Mouse (Mus musculus): ENCODE data around the gene Olfr122. TPM values are rescaled to one million over a fixed set of nuclear protein-coding genes. Genes with fewer than 3 reads are reported as not detected.

Gene Olfr122
- polyA plus RNA-seq (2015; fragmentation: Nextera tagmentation; extraction: Ambion mirVana): not detected in 2 replicates

GRCm38 (mm10) chr17:37768307-37768706 is at the start of gene Olfr122:
TSS of gene Olfr122 (plus strand) at chr17:37768607.
- Histone ChIP-seq H3K27me3 (ENCODE audit: control insufficient read depth, insufficient read depth, low read depth, low read length) (no peaks in the 10 kb centered on the region), H3K36me3 (ENCODE audit: control insufficient read depth, insufficient read depth, low read length) (no peaks in the 10 kb centered on the region), H3K4me2 (ENCODE audit: low read length) (no peak within 1 kb of the TSS), H3K4me3 (ENCODE audit: low read depth, low read length) (no peak within 1 kb of the TSS), H3K4me1 (ENCODE audit: control insufficient read depth, insufficient read depth, low read length) (no peaks in the 10 kb centered on the region), H3K27ac (ENCODE audit: low read length) (no peak within 1 kb of the TSS), H3K9me3 (replicated peaks; ENCODE audit: control insufficient read depth, low read length, poor library complexity, severe bottlenecking) (no peaks in the 10 kb centered on the region), H3K9ac (ENCODE audit: low read depth, low read length) (no peak within 1 kb of the TSS)
- no peak for ATAC-seq
- 86% methylated on average over 4 of the region's 4 CpGs for WGBS

DNA sequence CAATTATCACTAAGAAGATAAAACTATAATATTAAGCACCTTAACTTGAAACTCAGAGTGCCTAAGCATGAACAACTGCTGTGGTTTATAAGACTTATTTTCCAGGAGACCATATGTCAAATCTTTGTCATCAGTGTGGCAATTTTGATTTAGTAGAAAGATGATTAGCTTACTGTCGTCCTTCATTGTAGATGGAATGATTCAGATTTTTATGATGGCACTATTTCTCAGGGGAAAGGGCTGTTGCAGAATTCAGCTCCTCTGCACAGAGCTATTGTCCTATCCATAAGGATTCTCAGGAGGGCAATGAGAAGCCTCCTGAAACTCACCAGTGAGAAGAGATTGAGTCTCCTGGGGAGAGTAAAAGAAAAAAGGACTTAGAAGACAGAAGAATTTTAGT is 46.9 kb upstream of the Olfr122 start, which contains the start of gene Olfr120:
Gene Olfr120, plus strand, starts transcription at position 301 of the 400 bp plus-strand sequence.
- ATAC-seq: no peak
- no peaks in the 10 kb centered on the region for H3K9me3 ChIP-seq (replicated peaks; ENCODE audit: control insufficient read depth, low read length, poor library complexity, severe bottlenecking)
- no peaks in the 10 kb centered on the region for H3K36me3 ChIP-seq (ENCODE audit: control insufficient read depth, insufficient read depth, low read length)
- no peak within 1 kb of the TSS for H3K27ac ChIP-seq (ENCODE audit: low read length)
- no peak within 1 kb of the TSS for H3K4me3 ChIP-seq (ENCODE audit: low read depth, low read length)
- 79% methylated on average over 1 of the region's 1 CpGs for WGBS
- no peak within 1 kb of the TSS for H3K4me2 ChIP-seq (ENCODE audit: low read length)
- H3K4me1 ChIP-seq (ENCODE audit: control insufficient read depth, insufficient read depth, low read length): no peaks in the 10 kb centered on the region
- no peak within 1 kb of the TSS for H3K9ac ChIP-seq (ENCODE audit: low read depth, low read length)
- H3K27me3 ChIP-seq (ENCODE audit: control insufficient read depth, insufficient read depth, low read depth, low read length): no peaks in the 10 kb centered on the region

DNA sequence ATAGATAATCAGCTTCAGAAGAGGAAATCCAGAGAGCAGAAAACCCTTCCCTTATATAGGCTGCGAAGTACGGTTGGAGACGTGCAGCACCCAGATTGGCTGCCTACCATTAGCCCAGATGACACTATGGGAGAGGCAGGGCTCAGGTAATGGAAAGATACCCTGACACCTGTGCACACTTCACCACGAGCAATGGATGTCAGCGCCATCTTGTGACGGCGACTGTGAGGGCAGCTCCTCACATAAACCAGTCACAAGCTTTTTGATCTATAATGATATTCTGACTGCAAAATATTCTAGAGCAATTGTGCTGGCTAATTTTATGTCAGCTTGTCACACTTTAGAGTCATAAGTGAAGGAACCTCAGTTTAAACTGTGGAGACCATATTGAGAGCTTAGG is 30.3 kb upstream of the Olfr122 start:
- H3K36me3 ChIP-seq (ENCODE audit: control insufficient read depth, insufficient read depth, low read length): no peaks in the 10 kb centered on the region
- H3K27ac ChIP-seq (ENCODE audit: low read length): no peak overlapping the region
- H3K4me1 ChIP-seq (ENCODE audit: control insufficient read depth, insufficient read depth, low read length): no peaks in the 10 kb centered on the region
- ATAC-seq: no peak
- no peak overlapping the region for H3K4me3 ChIP-seq (ENCODE audit: low read depth, low read length)
- H3K9ac ChIP-seq (ENCODE audit: low read depth, low read length): no peak overlapping the region
- H3K27me3 ChIP-seq (ENCODE audit: control insufficient read depth, insufficient read depth, low read depth, low read length): no peaks in the 10 kb centered on the region
- no peaks in the 10 kb centered on the region for H3K9me3 ChIP-seq (replicated peaks; ENCODE audit: control insufficient read depth, low read length, poor library complexity, severe bottlenecking)
- H3K4me2 ChIP-seq (ENCODE audit: low read length): no peak overlapping the region
- WGBS: 58% methylated on average over 7 of the region's 7 CpGs

GRCm38 (mm10) chr17:37793229-37793628 is 24.8 kb downstream of the Olfr122 start, which contains the start of gene Olfr123:
TSS of gene Olfr123 (plus strand) at chr17:37793529.
- Histone ChIP-seq H3K27me3 (ENCODE audit: control insufficient read depth, insufficient read depth, low read depth, low read length) (no peaks in the 10 kb centered on the region), H3K4me3 (ENCODE audit: low read depth, low read length) (no peak within 1 kb of the TSS), H3K9ac (ENCODE audit: low read depth, low read length) (no peak within 1 kb of the TSS), H3K36me3 (ENCODE audit: control insufficient read depth, insufficient read depth, low read length) (no peaks in the 10 kb centered on the region), H3K4me1 (ENCODE audit: control insufficient read depth, insufficient read depth, low read length) (no peaks in the 10 kb centered on the region), H3K9me3 (replicated peaks; ENCODE audit: control insufficient read depth, low read length, poor library complexity, severe bottlenecking) (no peaks in the 10 kb centered on the region), H3K27ac (ENCODE audit: low read length) (no peak within 1 kb of the TSS), H3K4me2 (ENCODE audit: low read length) (no peak within 1 kb of the TSS)
- 96% methylated on average over 2 of the region's 2 CpGs for WGBS
- no peak for ATAC-seq

- no peak within 1 kb of the TSS for H3K4me3 ChIP-seq (ENCODE audit: low read depth, low read length)
- no peaks in the 10 kb centered on the region for H3K36me3 ChIP-seq (ENCODE audit: control insufficient read depth, insufficient read depth, low read length)
- ATAC-seq: no peak
- H3K4me2 ChIP-seq (ENCODE audit: low read length): no peak within 1 kb of the TSS
- WGBS: 89% methylated on average over 3 of the region's 3 CpGs
- no peaks in the 10 kb centered on the region for H3K9me3 ChIP-seq (replicated peaks; ENCODE audit: control insufficient read depth, low read length, poor library complexity, severe bottlenecking)
- no peak within 1 kb of the TSS for H3K27ac ChIP-seq (ENCODE audit: low read length)
- H3K4me1 ChIP-seq (ENCODE audit: control insufficient read depth, insufficient read depth, low read length): no peaks in the 10 kb centered on the region
- H3K27me3 ChIP-seq (ENCODE audit: control insufficient read depth, insufficient read depth, low read depth, low read length): no peaks in the 10 kb centered on the region
- H3K9ac ChIP-seq (ENCODE audit: low read depth, low read length): no peak within 1 kb of the TSS
Measured at GRCm38 (mm10) chr17:37799588-37799987, 31.2 kb downstream of the Olfr122 start, which contains the start of gene Olfr124. TSS of gene Olfr124 (plus strand) at chr17:37799888.

Other genes starting within 250 kb of the Olfr122 start
- gene Olfr112, start 199.2 kb upstream of the Olfr122 start, polyA plus RNA-seq (2015; fragmentation: Nextera tagmentation; extraction: Ambion mirVana): not detected in 2 replicates
- gene Olfr113, start 190.9 kb upstream of the Olfr122 start, polyA plus RNA-seq (2015; fragmentation: Nextera tagmentation; extraction: Ambion mirVana): not detected in 2 replicates
- gene Olfr114, start 175.9 kb upstream of the Olfr122 start, polyA plus RNA-seq (2015; fragmentation: Nextera tagmentation; extraction: Ambion mirVana): not detected in 2 replicates
- gene Olfr115, start 141.5 kb upstream of the Olfr122 start, polyA plus RNA-seq (2015; fragmentation: Nextera tagmentation; extraction: Ambion mirVana): not detected in 2 replicates
- gene Olfr116, start 141.4 kb upstream of the Olfr122 start, polyA plus RNA-seq (2015; fragmentation: Nextera tagmentation; extraction: Ambion mirVana): not detected in 2 replicates
- not detected in 2 replicates for gene Olfr117, start 104.8 kb upstream of the Olfr122 start, polyA plus RNA-seq (2015; fragmentation: Nextera tagmentation; extraction: Ambion mirVana)
- gene Olfr118, start 101.6 kb upstream of the Olfr122 start, polyA plus RNA-seq (2015; fragmentation: Nextera tagmentation; extraction: Ambion mirVana): not detected in 2 replicates
- not detected in 2 replicates for gene Olfr119, start 72.0 kb upstream of the Olfr122 start, polyA plus RNA-seq (2015; fragmentation: Nextera tagmentation; extraction: Ambion mirVana)
- not detected in 2 replicates for gene Olfr120, start 46.8 kb upstream of the Olfr122 start, polyA plus RNA-seq (2015; fragmentation: Nextera tagmentation; extraction: Ambion mirVana)
- not detected in 2 replicates for gene Olfr121, start 19.8 kb upstream of the Olfr122 start, polyA plus RNA-seq (2015; fragmentation: Nextera tagmentation; extraction: Ambion mirVana)
- gene Olfr123, start 24.9 kb downstream of the Olfr122 start, polyA plus RNA-seq (2015; fragmentation: Nextera tagmentation; extraction: Ambion mirVana): not detected in 2 replicates
- gene Olfr124, start 31.3 kb downstream of the Olfr122 start, polyA plus RNA-seq (2015; fragmentation: Nextera tagmentation; extraction: Ambion mirVana): not detected in 2 replicates
- not detected in 2 replicates for gene Olfr125, start 64.3 kb downstream of the Olfr122 start, polyA plus RNA-seq (2015; fragmentation: Nextera tagmentation; extraction: Ambion mirVana)
- not detected in 2 replicates for gene Olfr126, start 78.9 kb downstream of the Olfr122 start, polyA plus RNA-seq (2015; fragmentation: Nextera tagmentation; extraction: Ambion mirVana)
- not detected in 2 replicates for gene Olfr127, start 131.8 kb downstream of the Olfr122 start, polyA plus RNA-seq (2015; fragmentation: Nextera tagmentation; extraction: Ambion mirVana)
- not detected in 2 replicates for gene Olfr128, start 151.9 kb downstream of the Olfr122 start, polyA plus RNA-seq (2015; fragmentation: Nextera tagmentation; extraction: Ambion mirVana)
- gene Olfr761, start 184.5 kb downstream of the Olfr122 start, polyA plus RNA-seq (2015; fragmentation: Nextera tagmentation; extraction: Ambion mirVana): not detected in 2 replicates

All from midbrain, embryonic 16.5 days (tissue).